Mouse (Mus musculus) cortical plate, adult 2 months (tissue): ENCODE data around the gene Wdr59.

Experiments used
- CTCF ChIP-seq: fragments of 200-500 bp; IDR thresholded peaks from 2 replicates; pipeline ENCODE4 v1.5.1; 2011; ENCODE audit warnings: mild to moderate bottlenecking, control low read depth, low read length; ENCODE audit not compliant: insufficient read depth; ENCODE audit errors: extremely low read depth
- POLR2A ChIP-seq: fragments of 200-500 bp; IDR thresholded peaks from 2 replicates; pipeline ENCODE4 v1.6.1; 2011; ENCODE audit warnings: mild to moderate bottlenecking, low read length, control low read depth; ENCODE audit not compliant: insufficient read depth; ENCODE audit errors: extremely low read depth

DNA sequence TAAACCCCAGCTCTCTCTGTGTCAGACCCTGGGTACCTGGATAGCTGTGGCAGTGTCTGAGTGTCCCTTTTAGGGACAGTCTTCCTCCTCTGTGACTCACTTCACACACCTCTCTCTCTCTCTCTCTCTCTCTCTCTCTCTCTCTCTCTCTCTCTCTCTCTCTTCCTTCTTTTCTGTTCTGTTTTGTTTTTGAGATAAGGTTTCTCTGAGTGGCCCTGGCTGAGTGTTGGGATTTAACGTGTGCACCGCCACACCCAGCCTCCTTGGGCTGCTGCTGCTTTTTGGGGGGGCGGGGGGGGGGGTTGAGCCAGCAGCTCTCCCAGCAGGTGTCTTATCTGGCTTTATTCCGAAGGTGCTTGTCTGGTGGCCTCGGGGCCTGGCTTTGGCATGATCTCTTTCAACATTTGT lies 43.9 kb upstream of the Wdr59 start:
- TF ChIP-seq CTCF (no peak), POLR2A (no peak)
